Mouse (Mus musculus): Measurements from ENCODE around the gene Cox14. TPM values are rescaled to one million over a fixed set of nuclear protein-coding genes. Genes with fewer than 3 reads are reported as not detected.

The Cox14 gene
- total RNA-seq (2023), result 10 to 100 TPM; 47.2 to 48.6 TPM

GRCm38 (mm10) chr15:99725341-99726155, at the start of gene Cox14:
Gene Cox14, plus strand, starts transcription at chr15:99725618.

DNA sequence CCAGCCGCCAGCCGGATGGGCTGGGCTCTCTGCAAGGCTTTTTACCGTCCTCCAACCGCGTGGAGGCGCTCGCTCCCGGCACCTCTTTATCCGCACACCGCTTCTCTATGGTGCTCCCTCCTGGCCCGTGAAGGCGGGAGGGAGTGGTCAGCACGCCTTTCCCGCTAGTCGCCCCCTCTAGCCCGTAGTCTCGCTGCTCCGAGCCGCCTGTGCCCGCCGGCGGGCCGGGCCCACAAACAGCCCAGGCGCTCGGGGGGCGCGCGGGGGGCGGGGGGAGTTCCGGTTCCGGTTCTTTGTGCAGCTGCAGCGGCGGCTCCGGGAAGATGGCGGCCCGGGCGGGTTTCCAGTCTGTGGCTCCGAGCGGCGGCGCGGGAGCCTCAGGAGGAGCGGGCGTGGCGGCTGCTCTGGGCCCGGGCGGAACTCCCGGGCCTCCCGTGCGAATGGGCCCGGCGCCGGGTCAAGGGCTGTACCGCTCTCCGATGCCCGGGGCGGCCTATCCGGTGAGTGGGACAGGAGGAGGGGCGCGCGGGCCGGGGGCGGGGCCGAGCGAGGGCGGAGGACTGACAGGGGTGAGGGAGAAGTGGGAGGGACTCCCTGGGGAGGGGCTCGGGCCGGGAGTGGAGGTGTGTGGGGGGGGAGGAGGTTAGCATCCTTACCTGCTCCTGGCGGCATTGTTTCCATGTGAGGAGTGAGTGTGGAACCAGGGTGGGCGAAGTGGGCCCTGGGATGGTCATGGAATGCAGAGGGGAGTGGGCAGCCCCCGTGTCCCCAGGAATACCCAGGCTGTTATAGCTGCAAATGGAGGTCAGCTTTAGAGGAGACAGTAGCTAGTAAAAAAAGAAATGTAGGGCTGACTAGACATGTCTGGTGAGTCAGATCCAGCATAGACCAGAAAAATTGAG, 23.2 kb upstream of the Cox14 start, which contains the start of gene Smarcd1:
Gene Smarcd1 (plus strand): TSS at position 131 of the 902 bp plus-strand sequence.

DNA sequence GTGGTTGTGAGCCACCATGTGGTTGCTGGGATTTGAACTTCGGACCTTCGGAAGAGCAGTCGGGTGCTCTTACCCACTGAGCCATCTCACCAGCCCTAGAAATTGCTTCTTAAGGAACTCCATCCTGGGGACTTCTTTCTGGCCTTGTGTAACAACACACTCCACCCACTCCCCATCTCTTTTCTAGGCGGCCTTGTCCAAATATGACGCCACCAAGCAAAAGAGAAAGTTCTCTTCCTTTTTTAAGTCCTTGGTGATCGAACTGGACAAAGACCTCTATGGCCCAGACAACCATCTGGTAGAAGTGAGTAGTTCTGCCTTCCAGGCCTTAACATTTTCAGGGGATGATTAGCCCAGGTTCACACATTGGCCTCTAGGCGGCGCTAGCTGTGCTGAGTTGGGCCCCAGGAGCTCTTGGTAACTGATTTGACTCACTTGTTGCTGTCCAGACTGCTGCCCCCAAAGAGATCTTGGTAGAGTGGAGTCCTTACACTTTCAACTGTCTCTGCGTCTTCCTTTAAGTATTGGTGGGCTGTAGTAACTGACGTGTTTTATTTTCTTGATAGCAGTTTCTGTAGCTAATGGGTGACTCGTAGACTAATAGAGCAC, 19.9 kb upstream of the Cox14 start, which contains the start of gene Gm17349:
Gene Gm17349 (minus strand): TSS at position 51 of the 609 bp plus-strand sequence.

GRCm38 (mm10) chr15:99717386-99718334, 7.8 kb upstream of the Cox14 start, which contains the start of gene Gpd1:
Gene Gpd1, plus strand, starts transcription at chr15:99717515.

DNA sequence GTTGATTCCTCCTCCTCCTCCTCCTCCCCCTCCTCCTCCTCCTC, 47.3 kb downstream of the Cox14 start, which contains the start of gene Cers5:
Gene Cers5 (minus strand): TSS at position 5 of the 44 bp plus-strand sequence.

Other genes starting within 250 kb of the Cox14 start
- gene Faim2, start 197.5 kb upstream of the Cox14 start, total RNA-seq (2023), result not detected
- not detected for gene Aqp2, start 146.6 kb upstream of the Cox14 start, total RNA-seq (2023)
- gene Aqp5, start 134.8 kb upstream of the Cox14 start, total RNA-seq (2023), result not detected
- not detected for gene Aqp6, start 124.2 kb upstream of the Cox14 start, total RNA-seq (2023)
- 1 to 10 TPM; 4.6 to 6.1 TPM for gene Racgap1, start 74.0 kb upstream of the Cox14 start, total RNA-seq (2023)
- not detected for gene Asic1, start 55.2 kb upstream of the Cox14 start, total RNA-seq (2023)
- 10 to 100 TPM; 60.5 to 72.8 TPM for gene Smarcd1, start 23.5 kb upstream of the Cox14 start, total RNA-seq (2023)
- gene Gm17349, start 20.1 kb upstream of the Cox14 start, total RNA-seq (2023), result 1 to 10 TPM; 6.1 to 6.7 TPM
- gene Gpd1, start 8.1 kb upstream of the Cox14 start, total RNA-seq (2023), result under 1 TPM; 0.67 to 0.98 TPM
- gene Cers5, start 47.3 kb downstream of the Cox14 start, total RNA-seq (2023), result 10 to 100 TPM; 56.3 to 59.3 TPM
- under 1 TPM; 0.47 to 0.78 TPM for gene Lima1, start 149.8 kb downstream of the Cox14 start, total RNA-seq (2023)
- gene Fam186a, start 241.4 kb downstream of the Cox14 start, total RNA-seq (2023), result not detected
- gene Larp4, start 244.4 kb downstream of the Cox14 start, total RNA-seq (2023), result 10 to 100 TPM; 79.7 to 87.1 TPM